Mouse (Mus musculus) G1E-ER4 (cell line): Measurements from ENCODE around the gene Ripor2. TPM values are rescaled to one million over a fixed set of nuclear protein-coding genes. Genes with fewer than 3 reads are reported as not detected.

Experiments used
- GATA1 ChIP-seq: IDR thresholded peaks from one replicate; pipeline ENCODE4 v1.8.0; 2012; ENCODE audit warnings: low read length, inconsistent platforms
- polyA plus RNA-seq: library from polyadenylated mRNA; stranded (reverse); fragments of >175 nt; gene quantifications from 2 replicates; pipeline ENCODE4 v1.2.3, GENCODE M21; 2012

Ripor2 gene
- polyA plus RNA-seq, 1 experiment: not detected

DNA sequence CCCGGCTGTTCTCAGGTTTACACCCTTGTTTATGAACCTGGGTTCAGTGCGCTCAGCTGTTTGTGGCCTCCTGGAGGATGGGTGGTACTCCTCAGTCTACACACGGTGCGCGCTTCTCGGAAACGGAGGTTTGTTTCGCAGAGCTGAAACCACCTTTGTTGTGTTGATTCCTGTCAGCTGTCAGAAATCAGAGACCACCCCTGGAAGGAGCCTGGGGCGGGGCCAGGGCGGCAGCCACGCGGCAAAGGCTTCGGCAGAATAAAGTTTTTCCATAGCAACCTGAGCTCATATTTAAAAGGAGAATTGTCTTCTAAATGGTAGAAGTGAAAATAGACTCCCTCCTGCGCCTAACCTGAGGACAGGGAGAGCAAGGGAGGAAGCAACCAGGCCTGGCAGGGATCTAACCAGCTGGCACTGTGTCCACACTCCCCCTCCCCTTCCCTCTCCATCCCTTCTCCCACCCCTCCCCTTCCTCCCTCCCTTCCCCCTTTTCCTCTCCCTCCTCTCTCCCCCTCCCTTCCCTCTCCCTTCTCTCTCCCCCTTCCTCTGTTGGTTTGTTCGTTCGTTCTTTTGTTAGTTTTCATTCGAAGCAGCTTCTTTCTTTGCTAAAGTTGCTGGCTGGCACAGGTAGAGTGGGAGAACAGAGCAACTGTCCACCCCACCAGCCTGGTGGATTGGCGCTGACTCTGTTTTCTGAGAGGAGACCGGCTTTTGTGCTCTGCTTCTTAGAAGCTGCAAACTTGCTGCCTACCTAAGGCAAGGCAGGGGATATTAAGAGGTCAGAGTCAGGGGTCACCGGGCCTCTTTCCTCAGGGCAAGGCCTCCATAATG lies 23.0 kb downstream of the Ripor2 start:
- TF ChIP-seq GATA1: no peak

DNA sequence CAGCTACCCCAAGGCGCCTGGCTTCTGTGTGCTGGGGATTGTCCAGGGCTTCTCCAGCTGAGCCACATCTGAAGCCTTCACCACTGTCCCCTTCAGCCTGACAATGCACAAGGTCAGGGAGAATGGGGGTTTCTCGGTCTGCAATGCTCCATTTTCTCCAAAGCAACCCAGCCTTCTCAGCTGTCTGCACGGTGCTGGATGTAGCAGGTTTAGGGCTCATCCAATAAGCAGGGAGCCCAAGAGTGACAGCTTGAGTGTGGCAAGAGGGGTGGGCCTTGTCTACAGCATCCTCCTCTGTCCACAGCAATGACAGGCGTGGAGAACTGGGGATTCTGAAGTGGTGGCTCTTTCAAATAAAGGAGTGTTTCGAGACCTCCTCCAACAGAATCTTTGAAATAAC lies 23.8 kb downstream of the Ripor2 start:
- TF ChIP-seq GATA1: no peak

DNA sequence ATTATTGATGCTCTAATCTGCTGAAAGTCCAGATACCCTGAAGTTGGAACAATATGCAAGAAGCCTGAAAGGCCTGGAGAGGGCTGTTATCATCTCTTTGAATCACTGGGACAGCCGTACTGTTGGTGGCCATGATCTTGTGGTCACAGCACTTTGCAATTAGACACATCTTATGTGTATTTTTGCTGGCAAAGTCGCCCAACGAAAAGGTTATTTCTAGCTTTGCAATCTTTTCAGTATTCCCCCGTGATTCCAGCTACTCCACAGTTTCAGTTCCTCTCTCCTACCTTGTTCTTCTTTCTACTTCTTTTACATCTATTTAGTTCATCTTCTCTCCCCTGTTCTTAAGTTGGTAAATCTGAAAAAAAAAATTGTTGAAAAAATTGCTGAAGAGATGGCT lies 26.0 kb downstream of the Ripor2 start:
- TF ChIP-seq GATA1: no peak

DNA sequence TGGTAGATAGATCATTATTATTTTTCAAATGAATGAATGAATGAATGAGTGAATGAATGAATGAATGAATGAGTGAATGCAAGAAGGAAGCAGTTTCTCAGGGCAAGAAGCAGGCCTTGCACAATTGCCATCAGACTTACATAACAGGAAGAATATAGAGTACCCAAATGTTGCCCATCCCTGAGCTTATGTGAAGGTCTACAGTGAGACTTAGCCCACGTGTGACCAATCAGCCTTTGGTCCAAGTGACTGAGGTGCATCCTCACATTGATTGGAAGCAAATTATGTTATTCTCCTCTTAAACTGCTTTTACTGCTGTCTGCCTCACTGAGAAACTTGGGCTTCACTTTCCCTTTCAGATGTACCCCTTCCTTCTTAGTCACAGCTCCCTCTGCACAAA lies 26.7 kb downstream of the Ripor2 start:
- TF ChIP-seq GATA1: no peak

DNA sequence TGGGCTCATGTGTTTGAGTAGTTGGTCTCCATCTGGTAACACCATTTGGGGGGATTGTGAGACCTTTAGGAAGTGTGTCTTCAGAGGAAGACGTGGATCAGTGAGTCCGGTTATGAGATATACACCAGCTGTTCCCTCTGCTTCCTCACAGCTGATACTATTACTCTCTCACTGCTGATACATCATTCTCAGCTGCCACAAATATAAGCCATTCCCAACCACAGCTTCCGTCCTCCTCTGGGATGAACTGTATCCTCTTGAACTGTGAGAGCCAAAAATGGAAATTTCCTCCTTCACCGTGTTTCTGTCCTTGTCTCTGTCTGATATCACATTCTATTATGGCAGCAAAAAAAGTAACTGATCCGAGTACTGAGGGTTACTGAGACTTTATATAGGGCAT lies 28.9 kb downstream of the Ripor2 start:
- no peak for TF ChIP-seq GATA1

DNA sequence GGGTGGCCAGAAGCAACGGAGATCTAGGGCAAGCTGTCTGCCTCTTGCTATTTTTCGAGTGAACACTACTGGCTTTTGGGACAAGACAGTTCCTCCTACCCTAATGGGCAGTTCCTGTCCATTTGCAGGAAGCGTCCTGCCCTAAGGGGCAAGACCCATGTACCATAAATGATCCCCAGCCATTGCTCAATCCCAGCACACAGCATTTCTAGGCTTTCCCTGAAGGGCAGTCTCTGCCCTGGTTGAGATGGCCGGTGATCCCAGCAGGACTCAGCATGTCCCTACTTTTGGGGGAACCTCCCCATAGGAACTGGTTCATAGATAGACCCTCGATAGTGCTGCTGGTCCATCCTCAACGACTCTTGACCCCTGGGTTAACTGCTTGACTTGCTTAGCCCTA lies 31.0 kb downstream of the Ripor2 start:
- no peak for TF ChIP-seq GATA1

DNA sequence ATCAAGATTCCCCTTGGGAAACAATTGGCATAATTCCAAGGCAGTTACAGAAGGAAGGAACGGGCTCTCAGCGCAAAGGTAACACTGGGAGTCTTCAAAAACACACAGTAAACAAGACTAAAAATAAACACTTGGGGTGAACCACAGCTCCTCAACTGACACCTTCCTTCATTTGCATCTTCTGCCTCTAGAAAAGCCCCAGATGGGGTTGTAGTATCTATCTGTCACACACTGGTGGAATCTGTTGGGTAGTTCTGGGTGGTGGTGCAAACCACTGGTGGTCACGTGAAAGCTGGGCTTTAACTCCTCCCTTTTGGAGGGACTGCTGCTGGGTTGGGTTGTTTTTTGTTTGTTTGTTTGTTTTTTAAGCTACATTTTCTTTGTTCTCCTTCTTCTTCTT lies 31.4 kb downstream of the Ripor2 start:
- TF ChIP-seq GATA1: no peak

DNA sequence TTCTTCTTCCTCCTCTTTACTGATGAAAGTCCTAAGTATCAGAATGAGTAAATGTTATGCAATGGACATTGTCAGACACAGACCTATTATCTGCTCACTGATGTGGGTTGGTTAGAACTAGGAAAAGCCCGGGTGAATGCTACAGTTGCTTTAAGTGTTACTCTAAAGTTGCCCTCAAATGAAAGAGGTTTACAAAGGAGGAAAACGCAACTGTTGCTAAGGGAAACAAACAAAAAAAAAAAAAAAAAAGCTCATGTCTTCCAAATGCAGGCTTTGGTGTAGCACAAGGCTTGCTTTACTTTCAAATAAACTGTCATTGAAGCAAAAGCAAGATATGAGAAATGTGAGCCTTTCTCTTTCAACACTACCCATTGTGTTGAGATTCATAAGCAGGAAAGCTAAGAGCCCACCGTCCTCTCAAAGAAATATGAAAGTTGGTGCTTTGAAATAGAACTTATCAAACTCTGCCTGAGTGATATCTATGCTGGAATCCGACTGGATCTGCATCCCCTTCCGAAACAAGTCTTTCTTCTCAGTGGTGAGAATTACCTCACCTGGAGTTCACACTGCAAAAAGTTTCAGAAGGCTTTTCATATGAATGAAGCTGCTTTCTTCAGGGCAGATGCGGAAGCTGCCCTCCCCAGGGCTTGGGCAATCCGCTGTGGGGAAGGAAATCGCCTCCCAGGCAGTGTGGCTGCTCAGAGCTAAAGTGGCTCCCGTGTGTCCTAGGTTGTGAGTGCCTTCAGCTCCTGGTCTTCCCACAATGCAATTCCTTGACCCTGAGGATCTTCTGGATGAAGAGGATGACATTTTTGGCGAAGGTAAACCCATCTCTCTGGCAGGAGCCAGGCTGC lies 32.2 kb downstream of the Ripor2 start:
- no peak for TF ChIP-seq GATA1

DNA sequence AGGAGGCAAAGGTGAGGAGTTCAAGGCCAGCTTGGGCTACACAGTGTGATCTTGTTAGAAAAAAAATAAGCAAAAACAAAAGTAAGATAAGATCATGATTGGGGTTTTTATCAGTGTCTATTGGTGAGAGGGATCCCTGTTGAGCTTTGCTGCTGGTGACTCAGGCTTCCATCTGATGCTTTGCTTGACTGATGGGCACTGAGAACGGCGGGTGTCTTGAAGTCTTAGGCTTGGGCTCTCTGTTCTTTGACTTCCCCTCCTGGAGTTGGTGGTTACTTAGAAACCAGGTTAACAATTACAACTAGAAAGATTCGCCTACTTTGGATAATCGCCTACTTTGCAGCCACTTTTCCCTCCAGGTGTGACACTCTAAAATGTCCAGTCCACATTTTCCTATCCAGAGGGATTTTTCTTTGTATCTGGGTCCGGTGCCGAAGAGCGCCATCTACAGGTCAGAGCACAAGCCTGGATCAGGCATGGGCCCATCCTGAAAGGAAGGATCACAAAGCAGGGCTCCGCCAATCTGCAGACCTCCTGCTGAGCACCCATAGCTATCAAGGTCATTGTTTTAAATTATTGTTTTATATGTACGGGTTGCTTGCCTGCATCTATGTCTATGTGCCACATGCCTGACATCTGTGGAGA lies 34.1 kb downstream of the Ripor2 start:
- TF ChIP-seq GATA1: no peak

DNA sequence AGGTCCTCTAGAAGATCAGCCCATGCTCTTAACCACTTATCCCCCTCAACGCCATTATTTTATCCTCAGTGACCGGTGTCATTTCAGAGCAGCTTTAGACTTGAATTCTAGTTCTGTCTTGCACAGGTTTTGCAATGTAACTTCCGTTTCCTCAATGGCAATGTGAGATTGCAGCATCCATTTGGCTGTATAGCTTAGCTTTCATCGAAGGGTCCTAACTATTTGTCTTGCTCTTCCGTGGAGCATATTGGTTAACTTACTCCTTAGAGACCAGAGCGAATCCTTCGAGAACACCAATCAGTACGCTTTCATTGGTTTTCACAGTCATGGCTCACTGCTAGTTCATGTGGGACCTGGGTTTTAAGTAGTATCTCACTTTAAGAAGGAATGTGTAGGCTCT lies 34.7 kb downstream of the Ripor2 start:
- TF ChIP-seq GATA1: no peak

DNA sequence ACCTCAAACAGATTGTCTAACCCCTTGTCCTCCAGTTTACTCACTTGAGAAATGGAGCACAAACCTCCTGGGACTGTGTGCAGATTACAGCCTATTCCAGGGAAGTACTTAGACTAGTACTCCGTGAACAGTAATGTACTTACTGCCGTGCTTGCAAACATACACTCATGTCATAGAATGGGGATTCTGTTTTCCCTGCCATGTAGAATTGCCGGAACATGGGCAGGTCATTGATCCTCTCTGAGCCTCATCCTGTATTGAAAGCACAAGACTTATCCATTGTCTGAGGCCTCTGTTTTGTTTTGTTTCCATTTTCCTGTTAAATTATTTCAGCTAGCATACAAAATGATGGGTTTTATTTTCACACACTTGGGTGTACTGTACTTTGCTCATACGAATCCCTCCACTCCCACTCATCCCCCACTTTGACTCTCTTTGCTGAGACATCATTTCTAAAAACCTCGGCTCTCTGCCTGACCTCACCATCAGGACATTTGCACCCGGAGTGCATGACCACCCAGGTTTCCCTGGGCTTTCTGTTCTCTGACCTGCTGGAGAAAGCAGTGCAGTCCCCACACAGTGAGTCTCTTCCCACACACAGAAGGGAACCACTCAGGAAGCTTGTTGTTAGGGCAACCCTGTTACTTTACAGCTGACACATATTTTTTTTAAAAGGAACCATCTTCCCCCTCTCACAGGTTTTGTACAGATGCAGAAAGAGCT lies 35.2 kb downstream of the Ripor2 start:
- TF ChIP-seq GATA1: no peak

DNA sequence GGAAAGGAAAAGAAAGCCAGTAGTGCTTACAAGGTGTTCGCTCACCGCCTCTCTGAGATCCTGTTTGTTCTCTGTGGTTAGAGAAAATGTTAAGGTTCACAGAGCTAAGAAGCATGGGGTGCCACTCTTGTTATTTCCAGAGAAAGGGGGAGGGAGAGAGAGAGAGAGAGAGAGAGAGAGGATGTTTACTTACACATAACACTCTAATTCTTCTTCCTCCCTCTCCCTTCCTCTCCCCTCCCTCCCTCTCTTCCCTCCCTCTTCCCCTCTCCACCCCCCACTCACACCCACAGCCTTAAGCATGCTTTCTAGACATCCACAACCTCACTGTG lies 35.8 kb downstream of the Ripor2 start:
- TF ChIP-seq GATA1: no peak

DNA sequence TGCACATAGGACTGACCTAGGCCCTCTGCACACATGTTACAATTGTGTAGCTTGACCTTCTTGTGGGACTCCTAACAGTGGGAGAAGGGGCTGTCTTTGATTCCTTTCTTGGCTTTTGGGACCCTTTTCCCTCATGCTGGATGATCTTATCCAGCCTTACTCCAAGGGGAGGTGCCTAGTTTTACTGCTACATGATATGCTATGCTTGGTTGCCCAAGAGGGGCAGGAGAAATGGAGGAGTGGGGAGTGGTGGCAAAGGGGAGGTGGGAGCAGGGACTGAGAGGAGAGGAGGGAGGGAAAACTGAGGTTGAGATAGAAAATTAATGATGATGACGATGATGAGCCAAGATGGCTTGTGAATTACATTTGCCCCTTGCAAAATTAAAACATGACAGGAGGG lies 37.7 kb downstream of the Ripor2 start:
- no peak for TF ChIP-seq GATA1

DNA sequence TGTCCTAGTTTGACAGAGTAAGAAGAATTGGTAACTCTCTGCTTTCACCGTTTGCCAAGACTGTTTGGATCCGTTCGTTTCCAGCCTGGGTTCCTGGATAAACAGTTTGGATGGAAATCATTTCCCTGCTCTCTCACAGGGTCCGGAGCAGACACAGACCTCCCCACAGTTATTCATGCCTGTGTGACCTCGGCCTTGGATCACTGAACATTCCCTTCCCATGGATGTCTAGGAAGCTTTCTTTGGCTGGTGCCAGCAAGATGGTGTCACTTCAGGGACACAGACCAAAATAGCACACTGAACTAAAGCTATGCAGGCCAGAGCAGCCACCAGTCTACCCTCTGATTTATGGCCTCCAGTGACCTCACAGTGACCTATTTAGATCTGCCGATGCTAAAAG lies 38.5 kb downstream of the Ripor2 start:
- TF ChIP-seq GATA1: no peak

DNA sequence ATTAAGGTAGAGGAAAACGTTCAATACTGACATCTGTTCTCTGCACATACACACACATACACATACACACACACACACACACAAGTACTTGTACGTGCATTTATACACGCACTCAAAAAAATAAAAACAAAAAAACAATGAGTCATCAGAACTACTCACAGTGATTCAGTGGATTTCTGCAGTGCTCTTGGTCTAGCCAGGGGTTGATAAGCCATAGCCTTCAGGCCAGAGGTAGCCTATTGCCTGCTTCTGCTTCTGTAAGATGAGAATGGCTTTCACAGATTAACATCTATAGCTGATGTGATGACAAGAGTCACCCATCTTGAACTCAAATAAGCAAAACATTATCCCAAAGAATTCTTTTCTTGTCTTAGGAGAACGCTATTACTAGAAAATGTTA lies 41.6 kb downstream of the Ripor2 start:
- no peak for TF ChIP-seq GATA1

DNA sequence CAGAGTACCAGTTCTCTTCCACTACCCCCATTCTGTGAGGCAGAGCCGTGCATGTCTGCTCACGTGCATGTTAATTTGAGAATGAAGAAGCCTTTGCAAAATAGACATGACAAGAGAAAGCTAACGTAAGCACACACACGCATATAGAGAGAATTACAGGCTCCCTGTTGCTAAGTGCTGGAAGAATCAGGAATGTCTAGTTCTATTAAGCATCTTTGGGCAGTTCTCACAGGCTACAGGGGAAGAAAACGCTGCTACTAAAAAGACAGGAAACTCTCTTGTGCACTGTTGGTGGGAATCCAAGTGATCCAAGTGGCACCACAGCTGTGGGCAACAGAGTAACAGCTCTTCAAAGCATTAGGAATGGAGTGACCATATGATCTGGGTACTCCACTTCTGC lies 43.1 kb downstream of the Ripor2 start:
- TF ChIP-seq GATA1: no peak
